Mouse (Mus musculus) activated CD4-positive, CD25-positive, alpha-beta regulatory T cell, adult 9 weeks (primary cell): ENCODE measurements around the gene Cyp24a1. TPM values are rescaled to one million over a fixed set of nuclear protein-coding genes. Genes with fewer than 3 reads are reported as not detected.

ENCODE experiments used
- polyA plus RNA-seq: library from polyadenylated mRNA; unstranded; fragments of 100-300 nt; shearing (Covaris generic); gene quantifications from one replicate; pipeline ENCODE4 v1.2.1, GENCODE M21; 2017

The Cyp24a1 gene
- polyA plus RNA-seq, result not detected

GRCm38 (mm10) chr2:170497091-170497566, at the start of gene Cyp24a1:
Gene Cyp24a1, minus strand, starts transcription at chr2:170497145.

GRCm38 (mm10) chr2:170496154-170496930, 603 bp downstream of the Cyp24a1 start, which contains the start of gene Pfdn4:
Gene Pfdn4, plus strand, starts transcription at chr2:170496428.

Other genes starting within 250 kb of the Cyp24a1 start
- gene Bcas1, start 69.3 kb downstream of the Cyp24a1 start, polyA plus RNA-seq, result 5.0 TPM
- gene Pfdn4, start 717 bp downstream of the Cyp24a1 start, polyA plus RNA-seq, result 54.7 TPM
- gene 4930470P17Rik, start 104.9 kb upstream of the Cyp24a1 start, polyA plus RNA-seq, result not detected
- not detected for gene Dok5, start 234.7 kb upstream of the Cyp24a1 start, polyA plus RNA-seq